Mouse (Mus musculus) midbrain, embryonic 14.5 days (tissue): ENCODE data around the gene Rbm20. TPM values are rescaled to one million over a fixed set of nuclear protein-coding genes. Genes with fewer than 3 reads are reported as not detected.

Source experiments
- ATAC-seq: fragments of 200-750 bp; cut with Nextera tagmentation; 2 replicates; pipeline ENCODE4 v1.8.0; 2017; ENCODE audit warnings: moderate number of reproducible peaks, moderate library complexity; ENCODE audit not compliant: low FRiP score, low TSS enrichment
- DNase-seq: peaks from one replicate; pipeline ENCODE4 v3.0.0-alpha.2; 2015
- H3K27ac ChIP-seq: fragments of 300-500 bp; sonication (generic); replicated peaks from 2 replicates; pipeline ENCODE4 v1.5.1; 2014; ENCODE audit warnings: mild to moderate bottlenecking, low read depth, low read length, moderate library complexity
- H3K27me3 ChIP-seq: fragments of 300-500 bp; sonication (generic); 2 replicates; pipeline ENCODE4 v1.6.1; 2014; ENCODE audit warnings: low read length, control low read depth, mixed read lengths; ENCODE audit not compliant: control insufficient read depth, insufficient read depth
- H3K36me3 ChIP-seq: fragments of 300-500 bp; sonication (generic); 2 replicates; pipeline ENCODE4 v1.6.1; 2014; ENCODE audit warnings: low read length, control low read depth; ENCODE audit not compliant: control insufficient read depth, insufficient read depth
- H3K4me1 ChIP-seq: fragments of 300-500 bp; sonication (generic); 2 replicates; pipeline ENCODE4 v1.6.1; 2014; ENCODE audit warnings: mild to moderate bottlenecking, antibody characterized with exemption, low read length, control low read depth; ENCODE audit not compliant: control insufficient read depth, insufficient read depth
- H3K4me2 ChIP-seq: fragments of 300-500 bp; sonication (generic); 2 replicates; pipeline ENCODE4 v1.6.1; 2014; ENCODE audit warnings: mild to moderate bottlenecking, low read length, moderate library complexity
- H3K4me3 ChIP-seq: fragments of 300-500 bp; sonication (generic); replicated peaks from 2 replicates; pipeline ENCODE4 v1.5.1; 2014; ENCODE audit warnings: low read depth, low read length
- H3K9ac ChIP-seq: fragments of 300-500 bp; sonication (generic); replicated peaks from 2 replicates; pipeline ENCODE4 v1.6.1; 2014; ENCODE audit warnings: mild to moderate bottlenecking, low read length, moderate library complexity
- H3K9me3 ChIP-seq: fragments of 300-500 bp; sonication (generic); 2 replicates; pipeline ENCODE4 v1.6.1; 2016; ENCODE audit warnings: low read length, control low read depth, mixed read lengths; ENCODE audit not compliant: control insufficient read depth
- WGBS: fragments of 180-500 bp; shearing (Covaris S2); extraction: QIAGEN DNeasy Blood & Tissue Kit; methylation state at CpG from one replicate; pipeline ENCODE4 v1.1.7; 2014; 5-methylcytosine and 5-hydroxymethylcytosine counted together
- polyA plus RNA-seq: library from polyadenylated mRNA; unstranded; fragments of >200 nt; fragmentation: Nextera tagmentation; extraction: Ambion mirVana; gene quantifications from 2 replicates; pipeline ENCODE4 v1.2.1, GENCODE M21; 2014

Rbm20 gene
- polyA plus RNA-seq, 1 experiment from 2014 or later = 0.61 TPM

DNA sequence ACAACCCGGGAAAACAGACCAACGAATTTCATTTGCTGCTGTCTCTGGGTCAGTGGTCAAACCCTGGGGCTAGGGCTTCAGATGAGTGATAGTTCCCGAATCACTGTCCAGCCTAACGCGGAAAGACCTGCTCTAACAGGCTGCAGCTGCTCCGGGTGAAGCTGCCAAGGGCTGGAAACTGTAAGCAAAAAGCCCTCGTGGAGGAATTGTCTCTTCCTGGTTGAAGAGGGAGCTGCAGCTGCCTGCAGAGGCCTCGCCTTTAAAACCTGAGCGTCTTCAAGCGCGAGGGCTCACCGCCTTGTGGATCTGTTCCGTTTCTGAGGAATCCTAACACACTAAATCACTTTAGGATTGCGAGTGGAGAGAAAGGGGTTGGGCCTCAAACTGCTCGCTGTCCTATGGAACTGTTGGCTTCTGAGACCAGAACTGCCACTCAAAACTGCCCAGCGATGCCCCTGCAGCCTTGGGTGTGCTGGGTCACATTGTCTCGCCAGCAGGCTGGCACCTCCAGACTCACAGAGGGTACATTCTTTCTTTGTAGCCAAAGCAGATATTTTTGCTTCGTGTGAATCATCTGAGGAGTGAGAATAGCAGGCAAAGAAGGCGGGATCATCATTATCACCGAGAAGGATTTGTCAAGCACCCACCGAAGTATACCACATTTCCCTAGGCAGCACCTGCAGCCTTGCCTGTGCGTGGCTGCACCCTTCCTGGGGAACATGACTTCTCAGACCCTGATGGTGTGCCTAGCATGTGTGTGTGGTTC is 74.5 kb downstream of the Rbm20 start:
- Histone ChIP-seq H3K27me3 (no peaks in the 10 kb centered on the region), H3K36me3 (no peaks in the 10 kb centered on the region), H3K4me3 (no peak overlapping the region), H3K27ac (no peak overlapping the region), H3K9ac (no peak overlapping the region), H3K4me1 (no peaks in the 10 kb centered on the region), H3K4me2 (no peak overlapping the region), H3K9me3 (no peaks in the 10 kb centered on the region)
- 78% methylated on average over 22 of the region's 22 CpGs for WGBS
- no peak for DNase-seq
- no peak for ATAC-seq

- Histone ChIP-seq H3K4me2 (no peak overlapping the region), H3K27ac (no peak overlapping the region), H3K9me3 (no peaks in the 10 kb centered on the region), H3K4me1 (no peaks in the 10 kb centered on the region), H3K27me3 (no peaks in the 10 kb centered on the region), H3K4me3 (no peak overlapping the region), H3K9ac (no peak overlapping the region), H3K36me3 (no peaks in the 10 kb centered on the region)
- 59% methylated on average over 7 of the region's 7 CpGs for WGBS
- DNase-seq (no peak), ATAC-seq (no peak)
Observed at GRCm38 (mm10) chr19:53752993-53753392, 75.9 kb downstream of the Rbm20 start.

DNA sequence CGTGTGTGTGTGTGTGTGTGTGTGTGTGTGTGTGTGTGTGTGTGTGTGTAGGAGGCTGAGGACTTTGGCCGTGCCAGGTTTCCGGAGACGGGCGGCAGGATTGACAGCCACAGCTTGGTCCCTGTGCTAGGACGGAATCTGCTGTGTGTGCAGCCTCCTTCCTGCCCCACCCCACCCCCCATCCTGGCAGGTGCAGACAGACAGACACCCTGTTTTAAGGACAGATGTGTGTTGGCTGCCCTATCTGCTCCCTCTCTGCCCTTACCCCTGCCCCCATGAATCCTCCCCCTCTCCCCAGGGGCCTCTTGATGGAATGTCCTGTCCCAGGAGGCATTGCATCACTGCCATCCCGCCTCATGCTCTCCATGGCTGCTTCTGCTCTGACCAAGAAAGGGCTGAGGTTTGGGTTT is 77.3 kb downstream of the Rbm20 start:
- ATAC-seq (no peak), DNase-seq (no peak)
- Histone ChIP-seq H3K36me3 (no peaks in the 10 kb centered on the region), H3K9ac (no peak overlapping the region), H3K9me3 (no peaks in the 10 kb centered on the region), H3K4me1 (no peaks in the 10 kb centered on the region), H3K27me3 (no peaks in the 10 kb centered on the region), H3K4me3 (no peak overlapping the region), H3K27ac (no peak overlapping the region), H3K4me2 (no peak overlapping the region)
- 77% methylated on average over 7 of the region's 7 CpGs for WGBS

GRCm38 (mm10) chr19:53755346-53755745 is 78.2 kb downstream of the Rbm20 start:
- no peak for ATAC-seq
- no peak overlapping the region for H3K9ac ChIP-seq
- no peaks in the 10 kb centered on the region for H3K36me3 ChIP-seq
- H3K9me3 ChIP-seq = no peaks in the 10 kb centered on the region
- 77% methylated on average over 5 of the region's 5 CpGs for WGBS
- no peak overlapping the region for H3K27ac ChIP-seq
- H3K4me2 ChIP-seq = no peak overlapping the region
- no peaks in the 10 kb centered on the region for H3K27me3 ChIP-seq
- DNase-seq = no peak
- no peaks in the 10 kb centered on the region for H3K4me1 ChIP-seq
- H3K4me3 ChIP-seq = no peak overlapping the region

GRCm38 (mm10) chr19:53757432-53758109 is 80.5 kb downstream of the Rbm20 start:
- Histone ChIP-seq H3K9me3 (no peaks in the 10 kb centered on the region), H3K9ac (no peak overlapping the region), H3K27me3 (no peaks in the 10 kb centered on the region), H3K4me1 (no peaks in the 10 kb centered on the region), H3K4me2 (no peak overlapping the region), H3K27ac (no peak overlapping the region), H3K4me3 (no peak overlapping the region), H3K36me3 (no peaks in the 10 kb centered on the region)
- no peak for ATAC-seq
- no peak for DNase-seq
- WGBS = 90% methylated on average over 17 of the region's 17 CpGs

GRCm38 (mm10) chr19:53758881-53759418 is 81.8 kb downstream of the Rbm20 start:
- WGBS = 84% methylated on average over 2 of the region's 2 CpGs
- Histone ChIP-seq H3K27me3 (no peaks in the 10 kb centered on the region), H3K9me3 (no peaks in the 10 kb centered on the region), H3K4me1 (no peaks in the 10 kb centered on the region), H3K27ac (no peak overlapping the region), H3K4me2 (no peak overlapping the region), H3K9ac (no peak overlapping the region), H3K36me3 (no peaks in the 10 kb centered on the region), H3K4me3 (no peak overlapping the region)
- no peak for DNase-seq
- no peak for ATAC-seq

- Histone ChIP-seq H3K9me3 (no peaks in the 10 kb centered on the region), H3K4me2 (no peak overlapping the region), H3K36me3 (no peaks in the 10 kb centered on the region), H3K27me3 (no peaks in the 10 kb centered on the region), H3K4me3 (no peak overlapping the region), H3K9ac (no peak overlapping the region), H3K4me1 (no peaks in the 10 kb centered on the region), H3K27ac (no peak overlapping the region)
- no peak for ATAC-seq
- no peak for DNase-seq
- 87% methylated on average over 17 of the region's 17 CpGs for WGBS
Observed at GRCm38 (mm10) chr19:53760125-53761101, 83.3 kb downstream of the Rbm20 start.

DNA sequence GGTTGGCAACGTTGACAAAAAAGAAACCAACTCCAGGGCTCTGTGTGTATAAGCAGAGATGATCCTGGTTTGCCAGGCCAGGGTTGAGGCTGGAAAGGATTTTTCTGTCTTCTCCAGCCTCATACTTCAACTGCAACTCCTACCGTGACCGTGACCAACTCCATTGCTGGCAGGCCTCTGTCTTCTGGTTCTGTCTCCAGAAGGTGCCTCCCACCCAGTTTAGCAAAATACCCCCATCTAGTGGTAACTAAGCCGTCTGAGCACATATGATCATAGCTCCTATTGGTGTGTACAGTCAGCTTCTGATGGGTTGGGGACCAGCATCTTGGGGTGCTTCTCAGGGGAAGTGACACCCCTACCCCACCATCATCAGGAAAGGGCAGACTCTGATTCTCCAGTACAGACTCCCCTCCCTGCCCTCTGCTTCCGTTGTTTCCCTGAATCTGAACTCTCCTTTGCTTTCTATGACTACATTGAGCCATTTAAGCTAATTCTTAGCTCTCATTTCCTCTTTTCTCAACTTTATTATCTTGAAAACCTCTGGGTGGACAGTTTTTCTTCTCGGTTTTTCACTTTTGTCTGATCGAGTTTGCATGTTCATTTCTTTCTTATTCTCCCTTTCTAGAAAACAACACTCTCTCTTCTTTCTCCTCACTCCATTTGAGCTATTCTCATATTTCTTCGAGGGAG is 85.8 kb downstream of the Rbm20 start:
- Histone ChIP-seq H3K27me3 (no peaks in the 10 kb centered on the region), H3K9ac (no peak overlapping the region), H3K36me3 (no peaks in the 10 kb centered on the region), H3K4me1 (no peaks in the 10 kb centered on the region), H3K4me3 (no peak overlapping the region), H3K27ac (no peak overlapping the region), H3K4me2 (no peak overlapping the region), H3K9me3 (no peaks in the 10 kb centered on the region)
- DNase-seq = peak; percentile 72
- 66% methylated on average over 8 of the region's 8 CpGs for WGBS
- ATAC-seq = no peak
